Mouse (Mus musculus) right cerebral cortex, postnatal 14 days (tissue): ENCODE measurements at regions not wholly inside any gene's neighbourhood (a gene's known extent, or its start where the extent isn't known, plus 50 kb on each side); places are given as distances from the start of the nearest gene placed in this dataset.

Source experiments
- DNase-seq: peaks from one replicate; pipeline ENCODE4 v3.0.0; 2022

DNA sequence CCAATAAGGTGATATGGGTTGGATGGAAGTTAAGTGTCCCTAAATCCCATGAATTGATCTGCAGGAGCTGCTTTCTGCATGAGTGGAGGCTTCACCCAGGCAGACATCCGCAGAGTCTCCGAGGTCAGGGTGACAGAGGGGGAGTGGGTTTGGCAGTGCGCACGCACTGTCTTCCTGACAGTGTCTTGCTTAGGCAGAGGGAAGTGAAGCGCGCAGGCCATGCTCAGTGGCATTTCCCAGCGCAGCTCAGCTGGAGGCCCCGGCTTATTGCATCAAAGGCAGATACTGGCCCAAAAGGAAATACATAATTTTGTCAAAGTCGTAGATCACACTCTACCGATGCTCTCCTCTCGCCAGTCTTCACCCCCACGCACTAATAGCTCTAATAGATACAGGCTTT, 252.7 kb upstream of the Dnajc24 start:
- DNase-seq: no peak

DNA sequence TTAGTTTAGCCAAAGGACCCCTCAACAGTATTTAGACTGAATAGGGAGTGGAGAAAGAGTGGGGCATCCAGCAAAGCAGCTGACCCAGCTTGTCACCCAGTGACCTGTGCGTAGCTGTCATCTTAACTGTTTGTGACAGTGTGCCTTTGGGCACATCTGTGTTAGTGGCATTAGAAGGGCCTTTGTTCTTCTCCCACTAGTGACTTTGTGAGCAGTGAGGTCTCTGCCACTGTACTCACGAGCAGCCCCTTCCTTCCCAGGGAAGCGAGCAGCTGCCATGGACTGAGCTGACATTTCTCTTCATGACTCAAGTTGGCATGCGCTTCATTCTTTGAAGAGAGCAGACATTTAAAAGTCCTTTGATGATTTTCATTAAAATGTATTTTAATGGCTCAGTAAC, 231.0 kb upstream of the Dnajc24 start:
- DNase-seq: no peak

DNA sequence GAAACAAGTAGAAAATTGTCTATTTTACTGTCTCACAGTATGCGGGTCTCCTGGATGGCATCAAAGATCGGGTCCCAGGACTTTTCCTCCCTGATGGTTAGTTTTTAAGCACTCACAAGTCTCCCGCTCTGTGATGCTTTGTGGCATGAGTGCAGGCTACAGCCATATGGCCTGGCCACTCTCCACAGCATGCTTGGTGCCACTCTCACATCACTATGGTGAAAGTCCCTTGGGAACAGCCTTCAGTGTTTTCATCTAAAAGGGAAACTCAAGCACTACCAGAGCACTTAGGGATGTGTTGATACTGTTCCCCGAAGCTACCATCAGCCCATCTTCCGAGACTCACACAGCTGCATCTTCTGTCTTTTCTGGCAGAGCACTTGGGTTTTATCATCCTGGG, 227.8 kb upstream of the Dnajc24 start:
- DNase-seq: no peak

DNA sequence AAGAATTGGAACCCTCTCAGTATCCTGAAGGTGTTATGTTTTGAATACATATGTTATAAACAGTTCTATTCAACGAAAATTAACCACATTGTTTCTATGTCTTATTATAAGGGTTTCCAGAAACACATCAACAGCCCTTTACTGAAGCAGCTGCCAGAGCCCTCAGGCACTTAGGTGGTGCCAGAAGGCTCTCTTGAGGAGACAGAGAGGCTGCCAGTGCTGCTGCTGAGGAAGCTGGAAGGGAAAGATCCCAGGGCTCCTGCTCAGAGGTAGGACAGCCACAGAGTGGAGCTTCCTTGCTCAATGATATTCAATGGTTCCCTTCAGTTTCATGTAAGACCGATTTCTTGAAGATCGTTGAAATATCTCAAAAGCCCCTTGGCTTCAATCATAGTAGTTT, 226.7 kb upstream of the Dnajc24 start:
- DNase-seq: no peak

DNA sequence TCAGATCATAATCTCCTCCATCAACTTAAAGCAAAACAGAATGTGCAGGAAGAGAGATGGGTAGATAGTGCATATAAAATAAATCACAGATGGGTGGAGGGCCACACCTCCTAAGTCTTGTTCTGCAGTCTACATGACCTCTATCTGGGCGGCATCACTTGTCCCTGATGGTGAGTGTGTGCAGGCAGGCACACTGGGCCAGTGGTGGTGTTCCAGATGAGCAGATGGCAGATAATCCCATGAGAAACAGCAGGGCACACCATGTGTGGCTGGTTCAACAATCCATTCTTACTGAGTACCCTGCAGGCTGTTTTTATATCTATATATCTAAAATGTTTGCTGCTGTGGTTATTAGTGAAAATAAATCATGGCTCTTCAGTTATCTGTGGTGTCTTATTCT, 224.9 kb upstream of the Dnajc24 start:
- no peak for DNase-seq

DNA sequence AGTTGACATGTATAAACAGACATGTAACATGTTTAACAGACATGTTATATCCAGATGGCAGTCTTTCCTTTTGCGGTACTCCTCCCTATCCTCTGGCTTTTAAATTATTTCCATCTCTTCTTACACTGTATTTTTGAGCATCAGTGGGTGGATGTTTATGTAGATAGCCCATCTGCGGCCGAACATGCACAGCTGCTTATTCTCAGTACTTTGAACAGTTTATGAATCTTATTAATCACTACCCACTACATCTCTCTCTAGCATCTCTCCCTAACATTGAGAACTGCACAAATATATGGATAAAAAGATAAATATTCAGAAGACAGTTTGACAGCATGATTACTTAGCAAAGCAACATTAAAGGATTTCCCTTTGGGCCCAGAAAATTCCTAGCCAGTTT, 212.8 kb upstream of the Dnajc24 start:
- no peak for DNase-seq

DNA sequence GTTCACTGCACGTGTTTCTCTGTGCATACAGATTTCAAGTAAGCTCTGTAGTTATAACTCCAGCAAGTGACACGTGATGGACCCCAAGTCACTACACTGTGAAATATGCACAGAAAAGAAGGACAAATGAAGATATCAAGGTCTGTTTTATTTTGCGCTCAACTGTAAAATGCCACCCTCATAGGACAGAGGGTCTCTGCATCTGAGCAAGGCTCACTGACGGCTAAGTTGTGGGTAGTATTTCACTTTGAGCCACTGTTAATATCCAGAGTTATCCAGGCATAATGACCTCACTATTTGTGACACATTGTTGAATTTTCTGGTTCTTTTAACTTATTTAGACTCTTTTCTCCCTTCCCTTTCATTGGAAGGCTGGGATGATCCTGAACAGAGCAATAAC, 210.4 kb upstream of the Dnajc24 start:
- no peak for DNase-seq

DNA sequence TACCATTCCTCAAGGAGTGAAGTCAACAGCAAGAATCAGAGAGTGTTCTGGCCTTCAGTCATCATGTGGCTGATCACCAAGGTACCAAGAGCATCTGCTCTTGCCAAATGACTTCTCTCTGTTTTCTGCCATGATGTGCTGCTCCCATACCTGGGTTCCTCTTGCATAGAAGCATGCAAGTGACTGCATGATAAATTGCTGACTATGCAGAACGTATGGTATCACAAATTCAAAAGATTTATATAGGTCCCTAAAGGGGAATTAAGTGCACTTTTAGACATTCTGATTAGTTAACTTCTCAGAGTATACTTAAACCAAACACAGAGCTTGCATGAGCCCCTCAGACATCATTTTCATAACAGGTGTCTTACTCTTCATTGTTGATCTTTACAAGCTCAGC, 207.4 kb upstream of the Dnajc24 start:
- no peak for DNase-seq

DNA sequence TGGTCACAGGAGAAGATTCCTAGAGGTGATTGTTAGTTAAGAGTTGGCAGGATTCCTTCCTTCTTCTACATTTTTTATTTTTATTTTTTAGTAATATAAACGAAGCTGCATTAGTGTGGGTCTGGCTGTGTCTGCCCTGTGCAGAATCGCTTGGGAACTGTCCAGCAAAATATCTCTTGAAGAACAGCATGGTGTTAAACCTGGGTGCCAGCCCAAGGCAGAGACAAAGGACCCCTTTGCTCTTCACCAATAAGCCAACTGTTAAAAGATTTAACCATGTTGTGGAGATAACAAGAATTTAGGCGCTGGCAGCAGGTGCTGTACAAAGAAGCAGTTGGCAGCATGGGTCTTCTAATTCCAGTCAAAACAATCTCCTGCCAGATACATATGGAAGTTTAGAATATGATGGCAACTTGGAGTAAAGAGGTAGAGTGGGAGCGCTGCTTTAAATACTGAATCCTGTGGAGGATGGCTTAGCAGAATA, 205.5 kb upstream of the Dnajc24 start:
- DNase-seq: no peak

DNA sequence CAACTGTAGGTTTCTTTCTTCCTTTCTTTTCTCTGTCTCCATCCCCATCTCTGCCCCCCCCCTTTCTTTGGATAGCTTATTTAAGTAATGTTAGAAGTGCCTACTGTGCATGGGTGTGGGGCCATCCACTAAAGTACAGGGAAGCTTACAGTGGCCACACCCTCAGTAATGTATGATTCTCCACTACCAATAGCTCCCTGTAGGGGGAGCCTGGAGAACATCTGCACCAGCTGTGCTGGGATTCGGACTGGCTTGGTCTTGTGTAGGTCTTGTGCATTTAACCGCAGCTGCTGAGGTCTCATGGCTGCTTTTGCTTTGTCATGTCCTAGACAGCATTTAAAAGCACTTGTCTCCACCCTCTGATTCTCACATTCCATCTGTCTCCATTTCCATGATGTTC, 196.8 kb upstream of the Dnajc24 start:
- no peak for DNase-seq

DNA sequence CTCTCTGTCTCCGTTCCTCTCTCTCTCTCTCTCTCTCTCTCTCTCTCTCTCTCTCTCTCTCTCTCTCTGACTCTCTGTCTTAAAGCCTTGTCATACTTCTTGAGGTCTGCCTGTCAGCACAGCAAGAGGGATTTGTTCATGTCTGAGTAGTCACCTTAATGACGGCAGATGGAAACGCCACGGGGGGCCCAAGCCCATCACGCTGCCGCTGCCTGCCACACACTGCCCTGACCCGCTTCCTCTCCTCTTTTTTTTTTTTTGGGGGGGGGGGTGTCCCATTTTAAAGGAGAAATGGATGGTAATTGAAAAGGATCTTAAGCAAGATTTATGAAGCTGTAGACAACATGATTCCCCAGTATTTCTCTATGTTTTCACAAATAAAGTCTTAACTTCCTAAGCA, 191.8 kb upstream of the Dnajc24 start:
- DNase-seq: no peak

DNA sequence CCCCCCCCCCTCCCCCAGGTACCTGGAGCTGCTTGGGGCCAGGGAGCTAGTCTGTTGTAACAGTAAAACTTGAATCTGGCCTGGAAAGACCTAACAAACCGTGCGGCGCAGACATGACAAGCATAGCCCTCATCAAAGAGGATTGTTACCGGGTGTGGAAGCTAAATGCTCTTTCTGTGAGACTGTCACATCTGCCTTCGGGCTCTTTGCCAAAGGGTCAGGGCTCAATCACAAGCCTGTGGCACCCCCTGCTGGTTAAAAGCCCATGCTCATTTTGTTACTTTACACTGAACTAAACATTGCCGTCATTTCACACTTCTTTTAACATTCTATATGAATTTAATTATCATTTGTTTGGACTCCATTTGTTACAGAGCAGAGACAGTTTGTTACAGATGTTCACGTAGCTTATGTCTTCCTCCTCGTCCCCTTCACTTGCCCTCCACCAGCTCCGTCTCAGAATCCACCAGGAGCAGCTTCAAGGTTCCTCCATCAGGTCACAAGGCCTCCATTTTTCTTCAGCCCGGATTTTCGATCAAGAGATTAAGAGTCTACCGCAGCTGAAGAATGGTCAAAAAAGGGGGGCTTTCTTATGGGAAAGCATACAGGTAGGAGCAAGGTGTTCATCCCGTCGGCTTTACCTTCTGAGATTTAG, 191.1 kb upstream of the Dnajc24 start:
- peak; percentile 80 for DNase-seq

DNA sequence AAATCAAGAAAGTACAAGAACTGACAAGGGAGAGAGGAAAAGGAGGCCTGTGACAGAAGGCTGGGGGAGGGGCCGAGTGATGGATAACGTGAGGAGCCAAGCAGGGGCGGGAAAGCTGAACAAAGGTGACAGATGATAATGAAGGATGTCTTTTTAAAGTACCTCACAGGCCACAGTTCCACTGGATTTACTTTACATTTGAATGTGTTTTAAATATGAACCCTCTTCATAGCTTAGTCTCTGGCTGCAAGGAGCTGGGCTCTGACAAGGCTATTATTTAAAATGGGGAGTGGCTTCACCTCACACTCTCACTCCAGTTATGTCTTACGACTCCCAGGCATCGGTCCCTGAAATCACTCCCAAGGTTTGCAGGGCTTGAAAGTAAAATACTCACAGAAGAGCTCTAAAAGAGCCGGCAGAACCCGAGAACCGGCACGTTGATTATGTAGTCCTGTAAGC, 190.6 kb upstream of the Dnajc24 start:
- DNase-seq: no peak

DNA sequence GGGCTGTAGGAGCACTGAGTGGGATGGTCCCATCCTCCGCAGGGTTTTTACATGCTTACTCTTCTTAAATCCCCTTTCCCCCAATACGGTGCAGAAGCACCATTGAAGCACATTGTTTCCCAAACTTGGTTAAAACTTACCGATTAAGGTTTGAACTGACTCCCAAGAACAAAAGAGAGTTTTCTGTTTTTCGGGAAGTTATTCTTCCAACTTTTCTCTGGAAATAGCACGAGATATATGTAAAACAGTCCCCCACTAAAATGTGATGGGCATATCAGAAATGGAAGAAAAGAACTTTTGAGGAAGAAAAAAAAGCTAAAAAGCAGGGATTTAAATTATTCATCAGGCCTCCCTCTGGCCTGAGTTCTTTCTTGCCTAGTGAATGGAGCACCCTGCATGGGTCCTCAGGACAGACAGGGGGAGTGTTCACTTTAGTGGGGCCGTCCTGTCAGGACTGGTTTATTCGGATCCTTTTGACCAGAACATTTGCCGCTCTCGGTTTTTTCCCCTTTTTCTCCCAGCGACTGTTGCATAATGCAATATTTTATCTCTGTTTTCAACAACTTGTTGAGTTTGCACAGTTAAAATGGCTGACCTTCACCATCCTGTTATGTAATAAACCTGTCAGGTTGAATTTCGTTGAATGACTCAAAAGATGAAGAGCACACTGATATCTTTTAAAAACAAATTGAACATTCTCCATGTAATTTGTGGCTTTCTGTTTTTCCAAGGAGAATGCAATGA, 187.4 kb upstream of the Dnajc24 start:
- DNase-seq: no peak

DNA sequence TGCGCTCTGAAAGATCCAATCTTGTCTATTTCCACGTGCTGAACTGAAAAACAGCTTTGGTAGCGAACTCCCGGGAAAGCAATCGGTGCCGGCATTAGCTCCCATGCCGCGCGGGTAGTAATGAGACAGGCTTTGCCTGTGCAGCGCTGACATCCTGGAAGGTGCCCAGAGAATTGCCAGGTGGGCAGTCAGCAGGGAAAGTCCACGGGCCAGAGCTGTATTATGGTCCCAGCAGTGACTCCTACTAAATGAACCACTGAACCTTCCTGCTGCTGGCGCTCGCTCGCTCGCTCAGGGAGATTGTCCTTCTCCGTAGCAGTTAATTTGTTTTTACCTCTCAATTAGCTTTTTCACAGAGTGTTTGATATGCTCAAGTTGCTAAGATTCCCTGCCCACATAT, 180.3 kb upstream of the Dnajc24 start:
- no peak for DNase-seq

DNA sequence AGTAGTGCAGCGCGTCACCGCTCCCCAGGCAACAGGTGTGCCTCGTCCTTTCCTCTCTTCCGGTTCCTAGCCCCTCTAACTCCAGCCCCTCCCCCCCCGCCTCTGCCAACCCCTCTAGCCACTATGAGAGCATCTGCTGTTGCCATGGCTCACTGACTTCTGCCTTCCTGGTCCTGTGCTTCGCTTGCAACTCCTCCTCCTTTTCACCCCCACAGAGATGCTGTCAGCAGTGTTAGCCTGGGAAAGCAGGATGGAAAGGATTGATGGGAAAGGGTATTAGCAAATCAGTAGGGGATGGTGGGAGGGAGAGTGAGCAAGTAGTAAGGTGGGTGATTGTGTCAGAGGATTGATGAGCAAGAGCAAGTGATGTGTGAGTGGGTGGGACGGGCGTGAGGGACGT, 178.7 kb upstream of the Dnajc24 start:
- DNase-seq: no peak

DNA sequence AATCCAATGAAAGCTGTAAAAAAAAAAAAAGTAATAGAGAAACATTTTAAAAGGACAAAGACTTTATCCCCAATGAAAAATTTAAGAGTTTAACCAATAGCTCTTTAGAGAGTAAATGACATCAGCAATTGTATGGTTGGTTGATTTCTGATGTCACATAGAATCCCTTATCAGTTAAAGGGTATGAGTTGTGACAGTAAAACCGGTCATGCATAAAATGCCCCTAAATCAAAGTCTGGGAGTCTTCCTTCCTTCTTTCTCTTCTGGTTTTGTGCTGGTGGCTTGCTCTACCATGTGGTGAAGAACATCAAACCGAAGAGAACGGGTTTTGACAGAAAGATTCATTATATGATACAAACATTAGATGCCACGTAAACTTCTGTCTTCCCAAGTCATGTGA, 159.3 kb upstream of the Dnajc24 start:
- DNase-seq: no peak

DNA sequence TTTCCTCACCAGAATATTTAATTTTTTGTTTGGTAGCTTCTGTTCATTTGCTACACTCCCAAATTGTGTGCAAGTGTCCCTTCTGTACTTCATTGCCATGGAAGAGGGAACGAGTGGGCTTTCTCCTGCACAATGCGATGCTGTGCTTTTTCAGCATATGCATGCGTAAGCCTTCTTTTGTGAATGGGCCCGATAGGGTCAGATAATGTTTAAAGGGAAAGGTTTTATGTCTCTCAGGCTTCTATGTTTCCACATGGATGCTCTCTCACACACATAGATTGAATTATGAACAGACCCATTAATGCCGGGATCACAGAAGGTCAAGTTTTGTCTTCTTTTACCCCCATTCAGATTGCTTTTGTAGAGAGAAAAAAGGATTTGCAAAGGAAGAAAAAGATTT, 158.5 kb upstream of the Dnajc24 start:
- no peak for DNase-seq

DNA sequence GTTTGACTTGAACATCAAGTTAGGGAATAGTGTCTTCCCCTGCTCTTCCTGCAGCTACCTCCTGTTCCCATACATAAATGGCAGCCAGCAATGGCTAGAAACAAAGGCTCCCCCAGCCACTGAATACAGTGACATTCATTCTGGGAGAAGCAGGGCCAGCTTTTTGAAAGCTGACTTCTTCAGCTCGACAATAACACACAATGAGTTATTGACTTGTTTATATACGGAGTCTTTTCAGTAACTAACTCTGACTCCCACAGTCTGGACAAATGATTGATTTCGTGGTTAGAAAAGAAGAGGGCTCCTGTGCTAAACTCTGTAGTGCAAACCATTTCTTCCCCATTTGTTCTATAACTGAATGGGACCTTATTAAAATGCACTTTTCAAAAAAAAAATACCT, 146.4 kb upstream of the Dnajc24 start:
- no peak for DNase-seq

DNA sequence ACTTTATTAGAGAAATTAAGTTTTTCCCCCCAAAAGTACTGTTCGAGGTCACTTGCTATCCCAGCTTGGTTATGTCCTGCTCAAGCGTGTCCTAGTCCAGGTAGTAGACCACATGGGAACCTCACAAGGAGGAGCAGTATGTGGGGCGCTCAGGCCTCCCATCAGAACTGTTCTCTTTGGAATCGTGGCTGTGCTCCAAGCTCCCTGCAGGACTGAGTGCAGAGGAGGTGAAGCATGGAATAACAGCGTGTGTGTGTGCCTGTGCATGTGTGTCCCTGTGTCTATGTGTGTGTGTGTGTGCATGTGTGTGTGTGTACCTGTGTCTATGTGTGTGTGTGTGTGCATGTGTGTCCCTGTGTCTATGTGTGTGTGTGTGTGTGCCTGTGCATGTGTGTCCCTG, 137.6 kb upstream of the Dnajc24 start:
- no peak for DNase-seq

DNA sequence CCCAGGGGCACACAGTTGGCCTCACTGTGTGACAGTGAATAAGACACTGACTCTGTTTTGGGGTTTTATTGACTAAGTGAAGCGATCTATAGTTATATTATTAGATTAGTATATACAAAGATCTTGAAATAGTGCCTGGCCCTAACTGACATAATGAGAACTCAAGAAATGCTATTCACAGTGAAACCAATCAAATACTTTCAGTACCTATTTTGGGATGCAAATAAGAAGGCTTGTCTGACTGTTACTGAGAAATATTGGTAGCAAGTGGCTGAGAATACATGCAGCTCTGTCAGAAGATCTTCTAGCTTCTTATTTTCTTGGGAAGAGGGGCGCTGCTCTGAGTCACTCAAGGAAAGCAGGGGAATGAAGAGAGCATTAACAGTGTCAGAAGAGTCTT, 97.7 kb upstream of the Dnajc24 start:
- DNase-seq: no peak

DNA sequence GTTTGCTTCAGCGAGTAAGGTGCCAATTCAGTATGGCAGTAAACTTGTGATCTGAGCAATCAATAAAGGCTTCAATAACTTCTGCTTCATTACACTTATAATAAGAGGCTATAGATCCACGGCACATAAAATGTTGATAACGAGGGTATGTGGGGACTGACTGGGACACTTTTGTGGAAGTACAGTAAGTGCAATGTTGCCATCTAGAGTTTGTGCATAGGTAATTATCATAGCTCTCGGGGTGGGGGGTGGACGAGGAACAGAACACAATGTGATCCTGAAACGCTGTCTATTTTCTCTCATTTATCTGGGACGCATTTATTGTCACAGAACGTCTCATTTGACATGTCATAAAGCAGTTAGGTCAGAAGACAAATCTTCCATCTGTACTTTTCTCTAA, 82.8 kb upstream of the Dnajc24 start:
- DNase-seq: no peak

DNA sequence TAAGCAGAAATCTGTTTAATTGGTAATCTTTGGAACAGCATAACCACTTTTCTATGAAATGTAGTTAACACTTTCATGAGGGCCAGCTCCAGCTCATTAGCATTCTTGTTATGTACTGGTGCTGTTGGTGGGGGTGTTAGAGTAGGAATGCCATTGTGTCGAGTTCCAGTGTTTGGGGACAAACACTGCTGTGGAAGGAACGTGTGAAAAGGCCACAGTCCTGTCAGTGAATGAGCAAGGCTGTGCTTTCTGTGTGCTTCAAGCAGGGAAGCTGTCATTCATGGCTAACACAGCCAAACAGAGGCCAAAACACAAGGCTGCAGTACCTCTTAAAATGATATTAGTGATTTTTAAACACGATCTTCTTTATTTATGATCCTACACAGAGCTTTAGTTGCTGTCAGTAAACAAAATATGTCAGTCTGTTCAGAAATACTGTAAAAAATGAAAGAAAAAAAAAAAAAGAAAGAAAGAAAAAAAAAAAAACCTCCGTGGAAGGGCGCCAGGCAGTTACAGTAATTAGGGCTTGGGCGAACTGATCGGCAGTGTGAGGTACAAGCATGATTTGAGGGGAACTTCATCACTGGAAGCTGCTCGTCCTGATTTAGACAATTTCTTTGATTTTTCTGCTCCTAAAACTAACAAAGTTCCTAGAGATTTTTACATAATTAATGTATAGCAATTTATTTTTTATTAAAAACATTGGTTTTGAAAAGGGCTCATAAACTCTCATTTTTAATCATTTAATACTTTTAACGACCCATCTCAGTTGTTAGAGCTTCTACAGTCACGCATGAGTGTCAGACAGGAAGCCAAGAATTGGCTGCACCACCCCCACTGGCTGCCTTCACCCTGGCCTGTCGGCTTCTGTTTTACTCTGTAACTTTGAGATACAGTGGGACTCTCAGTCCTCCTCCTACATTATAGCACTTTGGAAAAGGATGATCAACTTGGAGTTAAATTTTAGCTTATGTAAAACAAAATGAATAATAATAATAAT, 80.8 kb upstream of the Dnajc24 start:
- no peak for DNase-seq

DNA sequence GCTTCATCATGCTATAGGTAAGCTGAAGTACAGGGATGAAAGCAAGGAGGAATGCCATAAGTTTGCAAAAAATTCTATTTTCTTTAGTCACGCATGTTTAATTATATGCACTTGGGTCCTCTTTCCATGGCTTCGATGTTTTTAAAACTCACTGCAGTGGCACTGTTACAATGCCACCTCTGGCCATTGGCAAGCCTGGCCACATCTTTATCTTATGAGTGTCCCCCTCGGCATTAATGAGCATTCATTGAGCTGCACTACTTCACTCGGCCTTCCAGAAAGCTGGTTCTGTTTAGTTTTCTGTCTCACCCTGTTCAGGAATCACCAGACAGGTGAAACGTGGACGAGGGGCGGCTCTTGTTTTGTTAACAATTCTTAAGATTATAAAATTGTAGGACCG, 79.7 kb upstream of the Dnajc24 start:
- DNase-seq: no peak
